Mouse (Mus musculus) G1E (cell line): ENCODE measurements around the gene Mettl7a1. TPM values are rescaled to one million over a fixed set of nuclear protein-coding genes. Genes with fewer than 3 reads are reported as not detected.
A peak's percentile ranks its signal among the peaks of the same experiment; 100 is the strongest.

Experiments used
- ATAC-seq: 2 replicates; pipeline ENCODE4 v1.8.0; 2016; ENCODE audit warnings: mild to moderate bottlenecking; ENCODE audit not compliant: insufficient number of reproducible peaks, poor library complexity, low FRiP score, severe bottlenecking; ENCODE audit errors: extremely low read depth
- DNase-seq: peaks from one replicate; pipeline ENCODE4 v3.0.0; 2012; ENCODE audit warnings: low spot score
- H3K27me3 ChIP-seq: 2 replicates; pipeline ENCODE4 v1.6.1; 2012; ENCODE audit warnings: mild to moderate bottlenecking, low read length, inconsistent platforms; ENCODE audit not compliant: insufficient read depth
- H3K36me3 ChIP-seq: replicated peaks from 2 replicates; pipeline ENCODE3; 2012; ENCODE audit warnings: mild to moderate bottlenecking, inconsistent platforms
- H3K4me1 ChIP-seq: 2 replicates; pipeline ENCODE4 v1.6.1; 2012; ENCODE audit warnings: low read depth, low read length, inconsistent platforms, mixed read lengths; ENCODE audit not compliant: insufficient read depth
- H3K4me3 ChIP-seq: 2 replicates; pipeline ENCODE4 v1.5.1; 2012; ENCODE audit warnings: low read depth, mild to moderate bottlenecking, inconsistent platforms, low read length, moderate library complexity, mixed read lengths
- H3K9me3 ChIP-seq: replicated peaks from 2 replicates; pipeline ENCODE4 v1.6.1; 2012; ENCODE audit warnings: inconsistent platforms
- CTCF ChIP-seq: IDR thresholded peaks from 2 replicates; pipeline ENCODE4 v1.5.1; 2012; ENCODE audit warnings: low read depth, low read length, inconsistent platforms, mixed read lengths
- GATA1 ChIP-seq: IDR thresholded peaks from 2 replicates; pipeline ENCODE4 v1.6.1; 2012; ENCODE audit warnings: borderline replicate concordance, low read length, inconsistent platforms, mixed read lengths
- GATA2 ChIP-seq: IDR thresholded peaks from 2 replicates; pipeline ENCODE4 v1.6.1; 2012; ENCODE audit warnings: low read depth, low read length, inconsistent platforms, borderline replicate concordance
- POLR2AphosphoS5 ChIP-seq: IDR thresholded peaks from 2 replicates; pipeline ENCODE4 v1.6.1; 2012; ENCODE audit warnings: low read depth, low read length, inconsistent platforms; ENCODE audit not compliant: insufficient replicate concordance
- TAL1 ChIP-seq: conservative IDR thresholded peaks from 2 replicates; pipeline ENCODE4 v1.6.1; 2012; ENCODE audit warnings: low read depth, low read length, inconsistent platforms, mixed read lengths
- polyA plus RNA-seq: library from polyadenylated mRNA; stranded (reverse); fragments of >175 nt; gene quantifications from 2 replicates; pipeline ENCODE4 v1.2.3, GENCODE M21; 2012
- total RNA-seq, 2 experiments: library from RNA; stranded (forward) in 1 of 2; stranded (reverse) in 1 of 2; fragments of 200-1000 nt in 1 of 2; fragments of >200 nt in 1 of 2; fragmentation: Nextera tagmentation in 1 of 2; gene quantifications; 2 replicates each; pipeline ENCODE4 v1.2.3; 2014 to 2017

The Mettl7a1 gene
- total and polyA plus RNA-seq, 3 experiments: 22.1 to 50.3 (median 31.2) TPM

GRCm38 (mm10) chr15:100276403-100276802, 27.5 kb upstream of the Mettl7a1 start:
- Histone ChIP-seq H3K4me3 (no peak overlapping the region), H3K4me1 (peaks cover 2% of the 10 kb centered on the region; the same call in 1 of the 2 replicates), H3K36me3 (no peaks in the 10 kb centered on the region), H3K9me3 (peaks cover 10% of the 10 kb centered on the region), H3K27me3 (peaks cover 6% of the 10 kb centered on the region; the same call in 1 of the 2 replicates)
- ATAC-seq: no peak
- TF ChIP-seq GATA1 (no peak), GATA2 (no peak), TAL1 (no peak), POLR2AphosphoS5 (no peak), CTCF (no peak)
- no peak for DNase-seq

- Histone ChIP-seq H3K4me1 (peaks cover 2% of the 10 kb centered on the region; the same call in 1 of the 2 replicates), H3K36me3 (no peaks in the 10 kb centered on the region), H3K4me3 (no peak overlapping the region), H3K9me3 (peaks cover 10% of the 10 kb centered on the region), H3K27me3 (peaks cover 6% of the 10 kb centered on the region; the same call in 1 of the 2 replicates)
- no peak for ATAC-seq
- DNase-seq: no peak
- TF ChIP-seq POLR2AphosphoS5: no peak
- no peak for TF ChIP-seq TAL1
- no peak for TF ChIP-seq GATA1
- no peak for TF ChIP-seq GATA2
- no peak for TF ChIP-seq CTCF
Measured at GRCm38 (mm10) chr15:100277586-100277985, 26.4 kb upstream of the Mettl7a1 start.

GRCm38 (mm10) chr15:100280626-100281025, 23.3 kb upstream of the Mettl7a1 start, which contains the start of gene Tmprss12:
Tmprss12 (plus strand) TSS chr15:100280837.
- peaks cover 6% of the 10 kb centered on the region; the same call in 1 of the 2 replicates for H3K27me3 ChIP-seq
- TF ChIP-seq GATA1: no peak
- TF ChIP-seq CTCF: no peak
- TF ChIP-seq POLR2AphosphoS5: no peak
- TF ChIP-seq GATA2: no peak
- no peak for TF ChIP-seq TAL1
- DNase-seq (no peak), ATAC-seq (no peak)
- no peaks in the 10 kb centered on the region for H3K36me3 ChIP-seq
- H3K9me3 ChIP-seq: peaks cover 10% of the 10 kb centered on the region
- peaks cover 2% of the 10 kb centered on the region; the same call in 1 of the 2 replicates for H3K4me1 ChIP-seq
- peak within 1 kb of the TSS; percentile 29; the same call in 1 of the 2 replicates for H3K4me3 ChIP-seq

- Histone ChIP-seq H3K9me3 (no peaks in the 10 kb centered on the region), H3K4me1 (no peaks in the 10 kb centered on the region), H3K4me3 (no peak overlapping the region), H3K36me3 (no peaks in the 10 kb centered on the region), H3K27me3 (peaks cover 19% of the 10 kb centered on the region)
- no peak for DNase-seq
- no peak for ATAC-seq
- no peak for TF ChIP-seq TAL1
- TF ChIP-seq GATA2: no peak
- no peak for TF ChIP-seq POLR2AphosphoS5
- no peak for TF ChIP-seq CTCF
- TF ChIP-seq GATA1: no peak
Measured at GRCm38 (mm10) chr15:100288980-100289379, 15.0 kb upstream of the Mettl7a1 start.

- no peaks in the 10 kb centered on the region for H3K36me3 ChIP-seq
- H3K4me1 ChIP-seq: no peaks in the 10 kb centered on the region
- H3K9me3 ChIP-seq: no peaks in the 10 kb centered on the region
- H3K4me3 ChIP-seq: no peak overlapping the region
- H3K27me3 ChIP-seq: peaks cover 18% of the 10 kb centered on the region
- TF ChIP-seq CTCF (no peak), GATA1 (no peak), TAL1 (no peak), POLR2AphosphoS5 (no peak), GATA2 (no peak)
- DNase-seq (no peak), ATAC-seq (no peak)
Measured at GRCm38 (mm10) chr15:100290858-100291257, 13.1 kb upstream of the Mettl7a1 start.

GRCm38 (mm10) chr15:100292326-100292725, 11.6 kb upstream of the Mettl7a1 start:
- DNase-seq: no peak
- TF ChIP-seq TAL1: no peak
- no peak for TF ChIP-seq CTCF
- H3K27me3 ChIP-seq: peaks cover 14% of the 10 kb centered on the region
- no peak for ATAC-seq
- no peak overlapping the region for H3K4me3 ChIP-seq
- no peaks in the 10 kb centered on the region for H3K9me3 ChIP-seq
- H3K4me1 ChIP-seq: no peaks in the 10 kb centered on the region
- no peaks in the 10 kb centered on the region for H3K36me3 ChIP-seq

- Histone ChIP-seq H3K4me1 (peaks cover 29% of the 10 kb centered on the region), H3K36me3 (no peaks in the 10 kb centered on the region), H3K4me3 (no peak overlapping the region), H3K9me3 (peaks cover 9% of the 10 kb centered on the region), H3K27me3 (0 out of 2 replicates have a peak, but pooled peaks cover 2% of the 10 kb centered on the region)
- TF ChIP-seq POLR2AphosphoS5 (no peak), TAL1 (no peak), CTCF (no peak), GATA2 (no peak), GATA1 (no peak)
- no peak for ATAC-seq
- no peak for DNase-seq
Measured at GRCm38 (mm10) chr15:100297856-100298255, 6.1 kb upstream of the Mettl7a1 start.
